Mouse (Mus musculus) thymus, adult 2 months (tissue): ENCODE measurements at regions not wholly inside any gene's neighbourhood (a gene's known extent, or its start where the extent isn't known, plus 50 kb on each side); places are given as distances from the start of the nearest gene placed in this dataset.

Experiments used
- DNase-seq: peaks from one replicate; pipeline ENCODE4 v3.0.0; 2021
- H3K27ac ChIP-seq: fragments of 200-500 bp; 2 replicates; pipeline ENCODE4 v1.5.1; 2012; ENCODE audit warnings: low read length, control low read depth; ENCODE audit not compliant: control insufficient read depth, insufficient read depth
- H3K27me3 ChIP-seq: fragments of 200-500 bp; 2 replicates; pipeline ENCODE4 v1.6.1; 2012; ENCODE audit warnings: mild to moderate bottlenecking, low read length, moderate library complexity, mixed read lengths; ENCODE audit not compliant: control insufficient read depth, insufficient read depth
- H3K36me3 ChIP-seq: fragments of 200-500 bp; 2 replicates; pipeline ENCODE4 v1.6.1; 2012; ENCODE audit warnings: mild to moderate bottlenecking, low read length, moderate library complexity; ENCODE audit not compliant: control insufficient read depth, insufficient read depth
- H3K4me1 ChIP-seq: fragments of 200-500 bp; replicated peaks from 2 replicates; pipeline ENCODE4 v1.6.1; 2012; ENCODE audit warnings: low read length; ENCODE audit not compliant: control insufficient read depth, insufficient read depth
- H3K4me3 ChIP-seq: fragments of 200-500 bp; 2 replicates; pipeline ENCODE4 v1.5.1; 2012; ENCODE audit warnings: mild to moderate bottlenecking, low read length, control low read depth, moderate library complexity; ENCODE audit not compliant: control insufficient read depth, insufficient read depth
- CTCF ChIP-seq: fragments of 200-500 bp; IDR thresholded peaks from 2 replicates; pipeline ENCODE4 v1.5.1; 2012; ENCODE audit warnings: mild to moderate bottlenecking, control low read depth, low read length, moderate library complexity, borderline replicate concordance; ENCODE audit not compliant: control insufficient read depth, poor library complexity, insufficient read depth; ENCODE audit errors: extremely low read depth
- POLR2A ChIP-seq: fragments of 200-500 bp; IDR thresholded peaks from 2 replicates; pipeline ENCODE4 v1.6.1; 2012; ENCODE audit warnings: mild to moderate bottlenecking, low read length, control low read depth, moderate library complexity; ENCODE audit not compliant: control insufficient read depth, poor library complexity, insufficient read depth; ENCODE audit errors: extremely low read depth
- WGBS: fragments of 180-500 bp; shearing (Covaris S2); methylation state at CpG from one replicate; pipeline ENCODE4 v1.1.7; 2018; 5-methylcytosine and 5-hydroxymethylcytosine counted together

DNA sequence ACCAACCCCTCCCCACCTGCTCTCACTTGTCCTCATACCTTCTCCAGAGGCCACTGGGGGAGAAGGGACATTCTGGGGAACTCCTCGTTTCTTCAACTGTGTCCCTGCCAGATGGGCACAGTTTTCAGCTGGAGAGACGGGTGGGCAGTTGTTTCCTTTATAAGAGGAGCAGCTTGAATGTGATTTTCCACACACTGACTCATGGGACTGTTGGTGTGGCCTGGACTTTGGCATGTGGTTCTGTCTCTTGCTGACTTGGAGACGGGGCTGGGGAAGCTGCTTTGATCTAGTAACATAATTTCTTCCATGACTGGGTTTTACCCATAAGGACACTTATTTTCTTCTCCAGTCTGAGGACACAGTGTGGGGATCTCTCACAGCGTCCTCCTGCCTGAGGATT is 67.7 kb upstream of the Lgalsl start:
- H3K4me1 ChIP-seq, result peaks cover 6% of the 10 kb centered on the region
- H3K4me3 ChIP-seq, result no peak overlapping the region
- H3K27ac ChIP-seq, result no peak overlapping the region
- H3K36me3 ChIP-seq, result no peaks in the 10 kb centered on the region
- no peak for DNase-seq
- no peaks in the 10 kb centered on the region for H3K27me3 ChIP-seq
- 76% methylated on average over 4 of the region's 4 CpGs for WGBS
- no peak for TF ChIP-seq CTCF

DNA sequence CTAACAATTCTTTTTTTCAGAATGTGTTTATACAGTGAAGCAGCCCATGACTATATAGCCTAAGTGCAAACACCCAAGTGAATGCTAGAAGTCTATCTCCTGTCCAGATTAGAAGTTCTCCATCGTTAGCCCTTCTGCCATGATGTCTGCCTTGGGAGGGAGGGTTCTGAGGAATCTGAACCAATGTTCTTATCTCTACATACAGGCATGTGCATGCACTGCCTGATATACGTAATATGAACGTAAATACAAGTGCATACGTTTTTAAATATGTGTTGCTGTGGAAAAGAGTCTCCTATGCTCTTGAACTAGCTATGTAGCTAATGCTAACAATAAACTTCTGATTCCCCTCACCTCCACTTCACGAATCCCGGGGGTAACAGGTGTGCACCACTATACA is 68.9 kb upstream of the Lgalsl start:
- no peak for DNase-seq
- 92% methylated on average over 6 of the region's 6 CpGs for WGBS
- Histone ChIP-seq H3K27me3 (no peaks in the 10 kb centered on the region), H3K36me3 (no peaks in the 10 kb centered on the region), H3K4me3 (no peak overlapping the region), H3K27ac (no peak overlapping the region), H3K4me1 (peaks cover 6% of the 10 kb centered on the region)
- TF ChIP-seq CTCF, result no peak
- TF ChIP-seq POLR2A, result no peak

DNA sequence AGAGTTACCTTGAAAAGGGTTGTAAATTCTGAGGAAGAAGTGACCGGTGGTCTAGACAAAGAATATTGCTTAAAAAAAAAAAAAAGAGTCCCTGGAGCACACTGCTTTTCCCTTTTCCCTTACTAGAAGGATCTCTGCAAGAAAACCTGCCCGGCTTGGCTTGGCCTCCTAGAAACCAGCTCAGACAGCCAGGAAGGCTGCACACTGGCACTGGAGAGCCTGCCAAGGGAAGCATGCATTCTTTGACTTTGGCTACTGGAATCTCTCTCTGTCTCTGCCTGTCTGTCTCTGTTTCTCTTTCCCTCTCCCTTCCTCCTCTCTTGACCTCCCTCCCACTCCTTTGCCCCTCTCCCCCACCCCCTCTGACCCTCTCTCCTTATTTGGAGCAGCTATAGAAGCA is 71.1 kb upstream of the Lgalsl start:
- TF ChIP-seq CTCF, result no peak
- no peak for TF ChIP-seq POLR2A
- Histone ChIP-seq H3K36me3 (no peaks in the 10 kb centered on the region), H3K4me3 (no peak overlapping the region), H3K4me1 (no peaks in the 10 kb centered on the region), H3K27me3 (no peaks in the 10 kb centered on the region), H3K27ac (no peak overlapping the region)
- no peak for DNase-seq
- 92% methylated on average over 2 of the region's 2 CpGs for WGBS

DNA sequence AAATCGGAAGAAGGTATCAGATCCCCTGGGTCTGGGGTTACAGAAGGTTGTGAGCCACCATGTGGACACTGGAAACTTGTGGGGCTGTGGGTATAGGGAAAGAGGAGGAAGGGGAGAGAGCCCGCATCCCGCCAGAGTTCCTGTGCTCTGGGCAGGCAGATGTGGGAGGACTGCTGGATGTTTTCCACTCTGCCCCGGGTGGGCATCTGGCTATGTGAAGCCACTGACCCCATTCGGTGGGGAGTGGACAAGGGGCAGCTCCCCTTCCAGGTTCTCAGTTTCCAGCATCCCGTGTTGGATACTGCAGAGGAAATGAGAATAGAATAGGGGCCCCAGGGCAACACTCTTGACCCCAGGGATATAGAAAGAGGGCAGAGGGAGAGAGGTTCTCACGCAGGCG is 72.1 kb upstream of the Lgalsl start:
- Histone ChIP-seq H3K27ac (no peak overlapping the region), H3K4me1 (no peaks in the 10 kb centered on the region), H3K4me3 (no peak overlapping the region), H3K27me3 (no peaks in the 10 kb centered on the region), H3K36me3 (no peaks in the 10 kb centered on the region)
- TF ChIP-seq CTCF (no peak), POLR2A (no peak)
- DNase-seq, result no peak
- WGBS, result 93% methylated on average over 8 of the region's 8 CpGs

DNA sequence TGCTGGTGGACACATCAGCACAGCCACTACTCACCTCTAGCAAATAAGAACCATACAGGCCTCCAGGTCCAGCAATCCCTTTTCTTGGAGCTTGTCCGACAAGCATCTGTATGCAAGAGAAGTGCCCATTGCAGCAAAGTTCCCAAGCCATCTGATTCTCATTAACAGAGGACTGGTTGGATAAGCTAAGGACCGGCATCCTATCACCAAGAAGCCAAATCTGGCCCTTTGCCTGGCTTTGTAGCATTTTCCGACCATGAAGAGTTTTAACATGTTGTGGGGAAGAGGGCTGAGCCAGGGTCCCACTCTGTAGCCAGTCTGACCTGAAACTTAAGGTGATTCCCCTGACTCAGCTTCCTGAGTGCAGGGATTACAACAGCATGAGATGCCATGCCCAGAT is 77.1 kb upstream of the Lgalsl start:
- Histone ChIP-seq H3K27me3 (no peaks in the 10 kb centered on the region), H3K36me3 (no peaks in the 10 kb centered on the region), H3K4me1 (no peaks in the 10 kb centered on the region), H3K4me3 (no peak overlapping the region), H3K27ac (no peak overlapping the region)
- TF ChIP-seq POLR2A (no peak), CTCF (no peak)
- no peak for DNase-seq
- 87% methylated on average over 3 of the region's 3 CpGs for WGBS

- Histone ChIP-seq H3K36me3 (no peaks in the 10 kb centered on the region), H3K4me3 (no peak overlapping the region), H3K27ac (no peak overlapping the region), H3K27me3 (no peaks in the 10 kb centered on the region), H3K4me1 (no peaks in the 10 kb centered on the region)
- no peak for DNase-seq
- WGBS, result 86% methylated on average over 4 of the region's 4 CpGs
- TF ChIP-seq CTCF (no peak), POLR2A (no peak)
These were observed 77.6 kb upstream of the Lgalsl start for GRCm38 (mm10) chr11:20908471-20908870.

DNA sequence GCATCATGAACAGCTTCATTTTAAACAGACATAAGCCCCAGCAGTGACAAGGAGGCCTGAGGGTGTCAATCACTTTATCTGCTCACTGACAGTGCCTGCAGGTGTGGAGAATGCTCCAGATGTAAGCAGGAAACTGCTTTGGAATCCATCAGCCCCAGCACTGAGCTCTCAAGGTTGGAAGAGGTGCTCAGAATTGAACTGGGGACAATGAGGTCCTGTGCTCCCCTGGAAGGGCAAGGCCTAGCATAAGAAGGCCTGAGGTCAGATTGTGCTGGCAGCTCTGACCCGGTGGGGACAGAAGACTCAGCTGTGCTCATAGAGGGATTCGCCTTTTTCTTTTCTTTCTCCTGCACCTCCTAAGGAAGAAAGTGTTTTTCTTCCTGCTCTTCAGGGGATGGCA is 82.2 kb upstream of the Lgalsl start:
- peaks cover 11% of the 10 kb centered on the region for H3K4me1 ChIP-seq
- H3K4me3 ChIP-seq, result no peak overlapping the region
- no peak for DNase-seq
- no peaks in the 10 kb centered on the region for H3K27me3 ChIP-seq
- no peak for TF ChIP-seq CTCF
- TF ChIP-seq POLR2A, result no peak
- no peak overlapping the region for H3K27ac ChIP-seq
- no peaks in the 10 kb centered on the region for H3K36me3 ChIP-seq
- WGBS, result 96% methylated on average over 2 of the region's 2 CpGs
